Mouse (Mus musculus): ENCODE data around the gene 4930548H24Rik. TPM values are rescaled to one million over a fixed set of nuclear protein-coding genes. Genes with fewer than 3 reads are reported as not detected.

Gene 4930548H24Rik
- total RNA-seq, 2 experiments from 2014 or later: 0.28 to 0.29 TPM

Other genes starting within 250 kb of the 4930548H24Rik start
- 10 to 100 TPM; 74.7 to 76.3 TPM for gene Nrbp1, start 244.9 kb upstream of the 4930548H24Rik start, total RNA-seq (2021)
- gene Gm9970, start 244.5 kb upstream of the 4930548H24Rik start, total RNA-seq (2021): not detected
- 1 to 10 TPM; 1.5 to 3.0 TPM for gene Krtcap3, start 234.0 kb upstream of the 4930548H24Rik start, total RNA-seq (2021)
- gene Ift172, start 194.6 kb upstream of the 4930548H24Rik start, total RNA-seq (2021): 10 to 100 TPM; 20.2 to 27.7 TPM
- gene Fndc4, start 189.7 kb upstream of the 4930548H24Rik start, total RNA-seq (2021): 1 to 10 TPM; 8.8 to 10.0 TPM
- under 1 TPM; 0.14 to 0.27 TPM for gene Gckr, start 188.3 kb upstream of the 4930548H24Rik start, total RNA-seq (2021)
- 10 to 100 TPM; 12.4 to 17.4 TPM for gene Zfp512, start 33.3 kb upstream of the 4930548H24Rik start, total RNA-seq (2021)
- 10 to 100 TPM; 19.9 to 22.0 TPM for gene Gpn1, start 9.0 kb downstream of the 4930548H24Rik start, total RNA-seq (2021)
- 10 to 100 TPM; 21.7 to 22.3 TPM for gene Slc4a1ap, start 41.3 kb downstream of the 4930548H24Rik start, total RNA-seq (2021)
- 10 to 100 TPM; 10.7 to 11.9 TPM for gene Supt7l, start 42.1 kb downstream of the 4930548H24Rik start, total RNA-seq (2021)
- gene Mrpl33, start 111.2 kb downstream of the 4930548H24Rik start, total RNA-seq (2021): 100 to 1,000 TPM; 259 to 272 TPM
- 1 to 10 TPM; 2.6 to 3.7 TPM for gene Rbks, start 211.9 kb downstream of the 4930548H24Rik start, total RNA-seq (2021)
- gene Babam2, start 211.9 kb downstream of the 4930548H24Rik start, total RNA-seq (2021): 10 to 100 TPM; 45.3 to 45.8 TPM

Measured in gastrocnemius, postnatal 10 days (tissue).